Mouse (Mus musculus) limb, embryonic 15.5 days (tissue): ENCODE data around the gene 2810004N23Rik. TPM values are rescaled to one million over a fixed set of nuclear protein-coding genes. Genes with fewer than 3 reads are reported as not detected.

Experiments
- ATAC-seq: fragments of 200-750 bp; cut with Nextera tagmentation; 2 replicates; pipeline ENCODE4 v1.8.0; 2017; ENCODE audit warnings: low read depth, moderate TSS enrichment; ENCODE audit not compliant: insufficient number of reproducible peaks, low FRiP score, low TSS enrichment
- H3K27ac ChIP-seq: fragments of 300-500 bp; sonication (generic); 2 replicates; pipeline ENCODE4 v1.5.1; 2015; ENCODE audit warnings: moderate library complexity, mild to moderate bottlenecking, inconsistent platforms
- H3K27me3 ChIP-seq: fragments of 300-500 bp; sonication (generic); 2 replicates; pipeline ENCODE4 v1.6.1; 2015; ENCODE audit warnings: inconsistent platforms
- H3K36me3 ChIP-seq: fragments of 300-500 bp; sonication (generic); 2 replicates; pipeline ENCODE4 v1.6.1; 2015; ENCODE audit warnings: inconsistent platforms
- H3K4me1 ChIP-seq: fragments of 300-500 bp; sonication (generic); 2 replicates; pipeline ENCODE4 v1.6.1; 2015; ENCODE audit warnings: inconsistent platforms
- H3K4me2 ChIP-seq: fragments of 300-500 bp; sonication (generic); 2 replicates; pipeline ENCODE4 v1.6.1; 2015; ENCODE audit warnings: mild to moderate bottlenecking, inconsistent platforms
- H3K4me3 ChIP-seq: fragments of 300-500 bp; sonication (generic); 2 replicates; pipeline ENCODE4 v1.5.1; 2015; ENCODE audit warnings: mild to moderate bottlenecking, inconsistent platforms
- H3K9ac ChIP-seq: fragments of 300-500 bp; sonication (generic); 2 replicates; pipeline ENCODE4 v1.6.1; 2015; ENCODE audit warnings: inconsistent platforms
- H3K9me3 ChIP-seq: fragments of 300-500 bp; sonication (generic); 2 replicates; pipeline ENCODE4 v1.6.1; 2016; ENCODE audit warnings: inconsistent platforms
- WGBS: fragments of 180-500 bp; shearing (Covaris S2); methylation state at CpG from one replicate; pipeline ENCODE4 v1.1.7; 2015; 5-methylcytosine and 5-hydroxymethylcytosine counted together
- polyA plus RNA-seq: library from polyadenylated mRNA; unstranded; fragments of >200 nt; fragmentation: Nextera tagmentation; extraction: Ambion mirVana; gene quantifications from 2 replicates; pipeline ENCODE4 v1.2.1, GENCODE M21; 2015

Gene 2810004N23Rik
- polyA plus RNA-seq, 1 experiment from 2014 or later = 40.2 TPM

GRCm38 (mm10) chr8:124793172-124793651 lies 69.7 kb downstream of the 2810004N23Rik start:
- under 1% methylated on average over 51 of the region's 51 CpGs for WGBS
- no peak overlapping the region for H3K9ac ChIP-seq
- peak; percentile 58; the same call in 1 of the 2 replicates for ATAC-seq
- H3K4me3 ChIP-seq = peak overlapping the region; percentile 54
- H3K27me3 ChIP-seq = peaks cover 91% of the 10 kb centered on the region
- H3K27ac ChIP-seq = no peak overlapping the region
- H3K4me2 ChIP-seq = peak overlapping the region; percentile 99
- H3K9me3 ChIP-seq = no peaks in the 10 kb centered on the region
- H3K36me3 ChIP-seq = no peaks in the 10 kb centered on the region
- peaks cover 31% of the 10 kb centered on the region for H3K4me1 ChIP-seq

- Histone ChIP-seq H3K36me3 (no peaks in the 10 kb centered on the region), H3K9ac (no peak within 1 kb of the TSS), H3K4me1 (peaks cover 31% of the 10 kb centered on the region), H3K27ac (no peak within 1 kb of the TSS), H3K27me3 (peaks cover 86% of the 10 kb centered on the region), H3K4me2 (peak within 1 kb of the TSS; percentile 99), H3K9me3 (no peaks in the 10 kb centered on the region), H3K4me3 (peak within 1 kb of the TSS; percentile 54)
- peak; percentile 67; the same call in 1 of the 2 replicates for ATAC-seq
- under 1% methylated on average over 31 of the region's 39 CpGs for whole genome bisulfite sequencing
Observed at GRCm38 (mm10) chr8:124792708-124793107, 70.2 kb downstream of the 2810004N23Rik start, which contains the start of gene Trim67. Gene Trim67 (plus strand): TSS chr8:124793092.

- no peaks in the 10 kb centered on the region for H3K36me3 ChIP-seq
- no peak overlapping the region for H3K27ac ChIP-seq
- peaks cover 81% of the 10 kb centered on the region for H3K27me3 ChIP-seq
- peak overlapping the region; percentile 54 for H3K4me3 ChIP-seq
- H3K9ac ChIP-seq = no peak overlapping the region
- no peak for ATAC-seq
- peak overlapping the region; percentile 99 for H3K4me2 ChIP-seq
- whole genome bisulfite sequencing = 2% methylated on average over 32 of the region's 32 CpGs
- peaks cover 31% of the 10 kb centered on the region for H3K4me1 ChIP-seq
- H3K9me3 ChIP-seq = no peaks in the 10 kb centered on the region
Observed at GRCm38 (mm10) chr8:124792186-124792585, 70.7 kb downstream of the 2810004N23Rik start.

- no peak overlapping the region for H3K27ac ChIP-seq
- no peak for ATAC-seq
- WGBS = 40% methylated on average over 4 of the region's 4 CpGs
- H3K4me2 ChIP-seq = peak overlapping the region; percentile 99
- no peak overlapping the region for H3K9ac ChIP-seq
- H3K27me3 ChIP-seq = peaks cover 81% of the 10 kb centered on the region
- H3K36me3 ChIP-seq = no peaks in the 10 kb centered on the region
- H3K4me3 ChIP-seq = peak overlapping the region; percentile 54
- H3K4me1 ChIP-seq = peaks cover 31% of the 10 kb centered on the region
- H3K9me3 ChIP-seq = no peaks in the 10 kb centered on the region
Observed at GRCm38 (mm10) chr8:124791751-124792150, 71.2 kb downstream of the 2810004N23Rik start.

- H3K27me3 ChIP-seq = peaks cover 79% of the 10 kb centered on the region
- WGBS = 71% methylated on average over 4 of the region's 4 CpGs
Observed at GRCm38 (mm10) chr8:124790676-124791075, 72.2 kb downstream of the 2810004N23Rik start.

More at GRCm38 (mm10) chr8:124790676-124791075, 72.2 kb downstream of the 2810004N23Rik start:
- Histone ChIP-seq H3K9me3 (no peaks in the 10 kb centered on the region), H3K36me3 (no peaks in the 10 kb centered on the region), H3K27ac (no peak overlapping the region), H3K4me3 (no peak overlapping the region), H3K4me2 (no peak overlapping the region), H3K4me1 (peaks cover 31% of the 10 kb centered on the region), H3K9ac (no peak overlapping the region)
- ATAC-seq = no peak

Other genes starting within 250 kb of the 2810004N23Rik start
- 34.2 and 36.6 TPM in 2 replicates for gene 2310022B05Rik, start 199.8 kb downstream of the 2810004N23Rik start, polyA plus RNA-seq
- 41.6 and 43.0 TPM in 2 replicates for gene Ttc13, start 141.1 kb downstream of the 2810004N23Rik start, polyA plus RNA-seq
- 18.4 and 19.5 TPM in 2 replicates for gene Arv1, start 141.0 kb downstream of the 2810004N23Rik start, polyA plus RNA-seq
- 5.5 and 7.4 TPM in 2 replicates for gene Fam89a, start 111.3 kb downstream of the 2810004N23Rik start, polyA plus RNA-seq
- gene Trim67, start 70.0 kb downstream of the 2810004N23Rik start, polyA plus RNA-seq = 0.06 and 0.14 TPM in 2 replicates
- 83.9 and 88.7 TPM in 2 replicates for gene Gnpat, start 87 bp downstream of the 2810004N23Rik start, polyA plus RNA-seq
- gene Exoc8, start 34.6 kb upstream of the 2810004N23Rik start, polyA plus RNA-seq = 6.3 and 8.1 TPM in 2 replicates
- 10.6 and 11.8 TPM in 2 replicates for gene Sprtn, start 34.8 kb upstream of the 2810004N23Rik start, polyA plus RNA-seq
- gene Egln1, start 86.2 kb upstream of the 2810004N23Rik start, polyA plus RNA-seq = 13.4 and 16.5 TPM in 2 replicates
- gene Tsnax, start 149.9 kb upstream of the 2810004N23Rik start, polyA plus RNA-seq = 122 and 127 TPM in 2 replicates
- 2.3 TPM in 2 replicates for gene Disc1, start 191.1 kb upstream of the 2810004N23Rik start, polyA plus RNA-seq